Mouse (Mus musculus) cerebellum, adult 2 months (tissue): Measurements from ENCODE around the gene Wt1.

Source experiments
- CTCF ChIP-seq: fragments of 200-500 bp; IDR thresholded peaks from 2 replicates; pipeline ENCODE4 v1.5.1; 2011; ENCODE audit warnings: low read depth, mild to moderate bottlenecking, control low read depth, low read length, moderate library complexity, borderline replicate concordance; ENCODE audit not compliant: insufficient read depth
- POLR2A ChIP-seq: fragments of 200-500 bp; IDR thresholded peaks from 2 replicates; pipeline ENCODE4 v1.6.1; 2011; ENCODE audit warnings: low read length, control low read depth, borderline replicate concordance; ENCODE audit not compliant: insufficient read depth

DNA sequence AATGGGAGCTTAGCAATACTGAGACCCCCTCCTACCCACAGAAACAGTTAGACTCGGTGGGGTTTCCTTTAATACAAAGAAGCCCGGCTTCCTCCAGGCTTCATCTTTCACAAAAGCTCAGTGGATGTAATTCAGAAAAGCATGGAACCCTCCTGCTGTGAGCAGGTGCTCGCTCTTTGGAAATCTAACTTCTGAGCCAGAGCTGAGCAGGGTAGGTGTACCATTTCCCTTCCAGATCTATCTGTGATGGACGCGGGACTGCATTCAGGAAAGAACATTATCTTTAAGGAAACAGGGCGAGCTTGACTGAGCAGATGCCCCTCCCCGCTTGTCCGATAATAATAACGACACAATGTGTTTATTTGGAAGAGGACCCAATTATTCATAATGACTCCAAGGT lies 12.3 kb upstream of the Wt1 start:
- no peak for TF ChIP-seq CTCF
- TF ChIP-seq POLR2A, result no peak
